Mouse (Mus musculus) gastrocnemius, postnatal 10 days (tissue): Measurements from ENCODE around the gene Chchd3. TPM values are rescaled to one million over a fixed set of nuclear protein-coding genes. Genes with fewer than 3 reads are reported as not detected.

ENCODE experiments used
- DNase-seq: peaks from one replicate; pipeline ENCODE4 v3.0.0; 2021; ENCODE audit warnings: mixed read lengths
- total RNA-seq, 2 experiments: library from RNA; stranded (reverse); gene quantifications; 2 replicates each; pipeline ENCODE4 v1.2.3; 2021

The Chchd3 gene
- total RNA-seq, 2 experiments from 2014 or later: 287 to 317 TPM

GRCm38 (mm10) chr6:32936365-32936764 is 123.7 kb downstream of the Chchd3 start:
- no peak for DNase-seq

- no peak for DNase-seq
Measured at GRCm38 (mm10) chr6:32935576-32935975, 124.5 kb downstream of the Chchd3 start.

GRCm38 (mm10) chr6:32931106-32931770 is 128.8 kb downstream of the Chchd3 start:
- DNase-seq: no peak

- no peak for DNase-seq
Measured at GRCm38 (mm10) chr6:32922391-32922790, 137.7 kb downstream of the Chchd3 start.

GRCm38 (mm10) chr6:32920091-32920490 is 140.0 kb downstream of the Chchd3 start:
- DNase-seq: no peak

DNA sequence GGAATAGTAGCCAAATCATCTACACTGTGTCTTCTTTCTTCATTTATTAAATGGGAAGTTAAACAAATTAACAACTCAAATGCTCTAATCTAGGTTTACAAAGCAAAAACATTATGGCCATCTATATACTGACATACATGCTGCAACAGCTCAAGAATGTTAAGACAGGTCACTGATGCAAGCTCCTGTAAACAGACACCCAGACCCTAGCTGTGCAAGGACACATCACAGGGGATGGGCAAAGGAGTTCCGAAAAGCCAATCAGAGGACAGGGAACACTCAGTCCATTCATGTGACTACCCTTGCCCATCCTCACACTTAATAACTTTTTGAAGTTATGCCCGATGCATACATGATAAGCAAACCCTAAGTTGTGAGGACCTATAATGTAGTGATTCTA is 149.4 kb downstream of the Chchd3 start:
- DNase-seq: no peak

- DNase-seq: no peak
Measured at GRCm38 (mm10) chr6:32899061-32899460, 161.0 kb downstream of the Chchd3 start.

DNA sequence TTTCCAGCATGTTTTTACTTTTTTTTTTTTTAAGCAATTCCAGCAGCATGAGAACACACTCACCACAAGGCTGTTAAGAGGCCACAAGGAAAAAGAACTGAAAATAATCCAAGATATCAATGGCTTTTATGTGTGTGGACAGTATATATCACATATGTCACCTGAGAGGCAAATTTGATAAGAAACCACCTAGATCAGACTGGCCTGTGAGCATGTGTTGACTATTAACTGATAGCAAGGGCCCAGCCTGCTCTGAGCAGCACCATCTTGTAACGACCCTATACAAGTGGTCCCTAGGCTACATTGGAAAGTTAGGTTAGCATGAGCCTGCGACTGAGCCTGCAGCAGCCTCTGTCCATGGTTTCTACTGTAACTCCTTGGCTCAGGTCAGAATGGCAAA is 166.0 kb downstream of the Chchd3 start:
- DNase-seq: no peak

GRCm38 (mm10) chr6:32890726-32891125 is 169.3 kb downstream of the Chchd3 start:
- DNase-seq: no peak

DNA sequence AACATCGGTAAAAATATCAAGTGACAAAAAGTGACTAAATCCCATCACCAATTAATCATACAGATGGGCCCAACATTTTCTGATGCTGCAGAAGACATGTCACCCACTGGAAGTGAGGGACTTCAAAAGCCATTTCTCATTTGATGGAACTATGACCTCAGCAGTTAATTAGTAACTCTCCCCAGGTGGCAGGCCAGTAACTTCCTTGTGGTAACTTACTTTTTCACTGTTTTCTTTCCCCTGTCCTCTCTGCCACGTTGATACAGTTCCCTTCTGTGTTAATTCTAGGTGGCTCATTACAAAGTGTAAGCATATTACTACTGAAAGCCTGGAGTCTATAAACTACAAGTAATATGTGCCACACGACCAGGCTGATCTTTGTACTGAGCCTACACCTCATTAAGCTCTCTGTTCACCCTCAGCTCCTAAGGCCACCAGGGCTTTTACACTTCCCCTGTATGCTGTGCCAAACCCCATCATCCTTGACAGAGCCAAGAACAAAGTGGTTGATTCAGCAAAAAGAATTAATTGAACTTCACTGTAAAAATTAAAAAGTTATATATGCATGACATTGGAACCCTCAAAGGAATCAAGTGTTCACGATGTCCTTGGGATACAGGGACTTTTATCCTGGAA is 171.0 kb downstream of the Chchd3 start:
- no peak for DNase-seq

GRCm38 (mm10) chr6:32878586-32878985 is 181.5 kb downstream of the Chchd3 start:
- no peak for DNase-seq

- no peak for DNase-seq
Measured at GRCm38 (mm10) chr6:32874176-32874575, 185.9 kb downstream of the Chchd3 start.

- no peak for DNase-seq
Measured at GRCm38 (mm10) chr6:32872805-32873204, 187.3 kb downstream of the Chchd3 start.

- no peak for DNase-seq
Measured at GRCm38 (mm10) chr6:32850960-32851359, 209.1 kb downstream of the Chchd3 start.

- no peak for DNase-seq
Measured at GRCm38 (mm10) chr6:32848974-32849373, 211.1 kb downstream of the Chchd3 start.

- DNase-seq: no peak
Measured at GRCm38 (mm10) chr6:32845463-32845862, 214.6 kb downstream of the Chchd3 start.

DNA sequence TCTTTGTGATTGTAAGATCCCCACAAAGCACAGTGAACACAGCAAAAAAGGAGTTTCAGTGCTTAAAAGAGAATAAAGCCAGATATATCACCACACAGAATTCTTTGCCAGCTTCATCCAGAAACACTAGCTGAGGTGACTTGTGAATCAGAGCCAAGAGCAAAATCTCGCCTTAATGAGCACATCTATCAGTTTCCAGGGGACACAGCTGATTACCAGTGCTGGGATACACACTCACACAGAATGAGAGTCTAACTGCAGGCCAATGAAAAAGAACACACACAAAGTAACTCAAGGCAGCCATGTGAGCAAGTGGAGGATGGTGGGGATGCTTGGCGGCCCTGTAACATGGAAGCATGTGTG is 222.1 kb downstream of the Chchd3 start:
- DNase-seq: no peak

GRCm38 (mm10) chr6:32837165-32837938 is 222.7 kb downstream of the Chchd3 start:
- no peak for DNase-seq

DNA sequence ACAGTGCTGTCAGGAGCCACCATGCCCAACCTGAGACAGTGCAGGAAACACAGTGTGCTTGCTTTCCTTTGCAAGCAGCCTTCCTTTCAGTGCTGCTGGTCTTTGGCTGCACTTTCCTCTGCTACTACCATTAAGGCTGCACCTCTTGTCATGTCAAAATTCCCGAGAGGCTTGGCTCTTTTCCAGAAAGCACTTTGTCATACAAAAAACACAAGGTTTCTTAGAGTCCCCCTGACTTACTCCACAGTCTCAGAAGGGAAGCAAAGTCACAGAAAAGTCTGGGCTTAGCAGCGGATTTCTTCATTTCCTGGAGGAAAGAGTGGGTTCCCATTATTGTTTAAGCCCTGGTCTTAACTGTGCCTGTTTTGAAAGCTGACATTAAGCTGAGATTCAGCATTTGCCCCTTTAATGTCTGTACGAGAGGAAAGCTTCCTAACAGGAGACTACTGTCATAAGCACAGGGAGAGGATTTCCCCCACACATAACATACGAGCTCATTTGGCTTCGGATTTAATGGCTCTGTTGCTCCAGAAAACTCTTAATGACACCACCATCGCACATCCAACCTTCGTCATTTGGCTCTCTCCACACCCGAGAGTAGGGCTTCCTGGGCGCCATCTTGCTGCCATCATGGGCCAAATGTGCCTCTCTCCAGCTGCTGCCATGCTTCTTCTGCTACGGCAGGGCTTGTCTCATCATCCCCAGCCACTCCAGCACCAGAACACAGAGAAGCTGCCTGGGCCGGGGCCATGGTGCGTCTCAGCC is 236.0 kb downstream of the Chchd3 start:
- no peak for DNase-seq

DNA sequence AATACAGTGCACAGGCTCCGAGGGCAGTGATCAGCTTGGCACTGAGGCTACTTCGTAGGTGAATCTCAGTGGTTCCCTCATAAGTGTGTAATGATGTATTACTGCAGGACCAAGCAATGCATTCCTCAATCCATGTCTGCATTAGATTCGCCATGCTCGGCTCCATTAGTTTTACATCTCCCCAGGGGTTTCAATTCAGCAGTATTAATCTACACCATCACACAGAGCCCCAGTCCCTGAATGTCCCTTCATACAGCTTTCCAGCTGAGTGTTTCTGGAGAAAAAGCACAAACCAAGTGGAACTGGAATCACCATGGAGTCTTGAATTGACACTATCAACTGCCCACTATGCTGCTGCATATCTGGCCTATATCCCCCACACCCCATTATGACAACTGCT is 241.1 kb downstream of the Chchd3 start:
- DNase-seq: no peak

DNA sequence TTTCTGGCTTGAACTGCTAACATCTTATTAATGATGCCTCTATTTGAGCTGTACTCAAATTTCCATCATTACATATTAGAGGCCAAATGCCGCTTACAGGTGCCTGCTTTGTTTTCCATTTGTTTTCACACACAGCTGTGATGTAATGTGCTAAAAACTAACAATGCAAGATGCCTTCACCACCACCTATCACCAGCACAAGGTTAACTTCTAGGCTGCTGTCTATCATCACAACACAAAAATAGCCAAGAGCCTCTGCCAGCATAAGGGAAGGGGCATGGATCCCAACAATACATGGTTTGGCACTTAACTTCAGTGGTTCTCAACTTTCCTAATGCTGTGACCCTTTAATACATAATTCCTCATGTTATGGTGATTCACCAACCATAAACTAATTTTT is 251.3 kb downstream of the Chchd3 start:
- DNase-seq: no peak

- no peak for DNase-seq
Measured at GRCm38 (mm10) chr6:32807771-32808170, 252.3 kb downstream of the Chchd3 start.

DNA sequence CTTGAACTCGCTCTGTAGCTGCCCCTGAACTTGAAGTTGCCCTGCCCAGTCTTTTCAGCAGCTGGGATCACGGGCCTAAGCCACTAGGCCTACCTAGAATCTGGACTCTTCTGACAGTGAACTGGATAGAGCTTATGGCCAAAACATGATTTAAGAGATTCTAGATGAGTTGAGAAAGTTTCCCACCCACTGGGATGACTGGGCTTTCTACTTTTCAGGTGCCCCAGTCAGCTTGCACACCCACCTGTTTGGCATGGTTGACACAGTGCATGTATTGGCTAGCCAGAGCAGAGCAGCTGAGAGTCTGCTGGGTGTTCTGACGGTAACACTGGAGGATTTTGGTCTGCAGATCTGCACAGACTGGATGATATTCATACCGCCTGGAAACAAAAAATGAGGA is 256.4 kb downstream of the Chchd3 start:
- DNase-seq: no peak
